Comparison of ENCODE assay signal across 8 mouse cellular contexts in genomic region chr13:23622861-23623450, GRCm38 (mm10). TPM values are rescaled to one million over a fixed set of nuclear protein-coding genes. Genes with fewer than 3 reads are reported as not detected.
DNase-seq lines count a peak whose midpoint lies in the region; ATAC-seq and TF ChIP-seq lines count a peak whose summit lies in the region.

No protein-coding gene starts in this region.

- peak overlapping the region; percentile 79; the same call in 1 of the 2 replicates for H3K27ac ChIP-seq in cerebellum, adult 2 months (ENCODE audit: insufficient read depth, low read length)
- H3K27ac ChIP-seq in forebrain, embryonic 11.5 days (ENCODE audit: low read depth, low read length) = peak overlapping the region; percentile 100; the same call in 1 of the 2 replicates
- peak overlapping the region; percentile 97 for H3K27ac ChIP-seq in intestine, embryonic 14.5 days (ENCODE audit: low read depth)
- H3K27ac ChIP-seq in lung, postnatal 0 days (ENCODE audit: low read length) = peak overlapping the region; percentile 89

- TF ChIP-seq POLR2A in cerebellum, adult 2 months (IDR thresholded peaks at IDR 0.05; ENCODE audit: borderline replicate concordance, insufficient read depth, low read length) = no peak

- no peak for TF ChIP-seq CTCF in cerebellum, adult 2 months (IDR thresholded peaks at IDR 0.05; ENCODE audit: borderline replicate concordance, insufficient read depth, low read depth, low read length)
- TF ChIP-seq CTCF in lung, postnatal 0 days (IDR thresholded peaks at IDR 0.05) = no peak

- WGBS in cerebellum, adult 2 months = 25% methylated on average over 7 of the region's 7 CpGs
- 28% methylated on average over 7 of the region's 7 CpGs for WGBS in forebrain, embryonic 11.5 days
- 26% methylated on average over 7 of the region's 7 CpGs for WGBS in intestine, embryonic 14.5 days
- 22% methylated on average over 7 of the region's 7 CpGs for WGBS in lung, postnatal 0 days

- peak overlapping the region; percentile 84 for H3K4me2 ChIP-seq in forebrain, embryonic 11.5 days (ENCODE audit: low read depth, low read length, severe bottlenecking)
- peak overlapping the region; percentile 90 for H3K4me2 ChIP-seq in intestine, embryonic 14.5 days (ENCODE audit: low read length)
- H3K4me2 ChIP-seq in lung, postnatal 0 days (replicated peaks; ENCODE audit: low read depth, low read length) = peak overlapping the region; percentile 94

- peaks cover 5% of the 10 kb centered on the region; the same call in 1 of the 2 replicates for H3K4me1 ChIP-seq in cerebellum, adult 2 months (ENCODE audit: control insufficient read depth, insufficient read depth, low read length)
- no peaks in the 10 kb centered on the region; the same call in 1 of the 2 replicates for H3K4me1 ChIP-seq in forebrain, embryonic 11.5 days (replicated peaks; ENCODE audit: control insufficient read depth, insufficient read depth, low read length)
- no peaks in the 10 kb centered on the region; the same call in 1 of the 2 replicates for H3K4me1 ChIP-seq in intestine, embryonic 14.5 days (replicated peaks; ENCODE audit: control insufficient read depth, insufficient read depth, low read length)
- H3K4me1 ChIP-seq in lung, postnatal 0 days (ENCODE audit: insufficient read depth, low read depth, low read length) = peaks cover 4% of the 10 kb centered on the region; the same call in 1 of the 2 replicates

- no peaks in the 10 kb centered on the region for H3K36me3 ChIP-seq in forebrain, embryonic 11.5 days (ENCODE audit: control insufficient read depth, insufficient read depth, low read length)
- no peaks in the 10 kb centered on the region for H3K36me3 ChIP-seq in intestine, embryonic 14.5 days (ENCODE audit: control insufficient read depth, insufficient read depth, low read length)
- H3K36me3 ChIP-seq in lung, postnatal 0 days (ENCODE audit: insufficient read depth, low read length) = no peaks in the 10 kb centered on the region

- H3K27me3 ChIP-seq in cerebellum, adult 2 months (ENCODE audit: control insufficient read depth, insufficient read depth, low read length) = no peaks in the 10 kb centered on the region
- H3K27me3 ChIP-seq in forebrain, embryonic 11.5 days (ENCODE audit: control insufficient read depth, insufficient read depth, low read length) = no peaks in the 10 kb centered on the region
- H3K27me3 ChIP-seq in intestine, embryonic 14.5 days (replicated peaks; ENCODE audit: control insufficient read depth, insufficient read depth, low read length) = no peaks in the 10 kb centered on the region
- H3K27me3 ChIP-seq in lung, postnatal 0 days (replicated peaks; ENCODE audit: insufficient read depth, low read length) = no peaks in the 10 kb centered on the region

- peak; percentile 20; the same call in 1 of the 2 replicates for TF ChIP-seq EP300 in lung, postnatal 0 days (IDR thresholded peaks at IDR 0.05)

- peak overlapping the region; percentile 97 for H3K9ac ChIP-seq in forebrain, embryonic 11.5 days (ENCODE audit: low read length)
- peak overlapping the region; percentile 94 for H3K9ac ChIP-seq in intestine, embryonic 14.5 days (ENCODE audit: low read length)
- H3K9ac ChIP-seq in lung, postnatal 0 days (replicated peaks; ENCODE audit: low read depth) = peak overlapping the region; percentile 44; the same call in 1 of the 2 replicates

- no peak for DNase-seq in cerebellum, adult 2 months
- DNase-seq in cerebellum, postnatal 4 days (ENCODE audit: low spot score in 2 of 2) = no peak
- peak; percentile 12 for DNase-seq in MN1 (ENCODE audit: low spot score)
- DNase-seq in forebrain, embryonic 11.5 days (ENCODE audit: low spot score) = no peak
- DNase-seq in intestine, embryonic 14.5 days (ENCODE audit: low spot score) = no peak
- peak; percentile 44 for DNase-seq in lung, postnatal 0 days (ENCODE audit: low spot score)
- peak; percentile 16 for DNase-seq in thymus, postnatal 25 days
- DNase-seq in adrenal gland, adult 18-20 months (ENCODE audit: low spot score in 2 of 2) = no peak

- no peaks in the 10 kb centered on the region for H3K9me3 ChIP-seq in forebrain, embryonic 11.5 days (ENCODE audit: control insufficient read depth, low read length)
- H3K9me3 ChIP-seq in intestine, embryonic 14.5 days (ENCODE audit: control insufficient read depth, low read length) = no peaks in the 10 kb centered on the region
- H3K9me3 ChIP-seq in lung, postnatal 0 days (ENCODE audit: low read length) = no peaks in the 10 kb centered on the region

- peak overlapping the region; percentile 48 for H3K4me3 ChIP-seq in cerebellum, adult 2 months (replicated peaks; ENCODE audit: insufficient read depth, low read depth, low read length)
- H3K4me3 ChIP-seq in forebrain, embryonic 11.5 days (ENCODE audit: low read depth, low read length) = peak overlapping the region; percentile 67
- peak overlapping the region; percentile 55 for H3K4me3 ChIP-seq in intestine, embryonic 14.5 days (ENCODE audit: low read depth, low read length)
- peak overlapping the region; percentile 69 for H3K4me3 ChIP-seq in lung, postnatal 0 days (ENCODE audit: low read depth, low read length)

- ATAC-seq in forebrain, embryonic 11.5 days (replicated peaks; ENCODE audit: low FRiP score) = no peak
- no peak for ATAC-seq in intestine, embryonic 14.5 days (replicated peaks; ENCODE audit: low FRiP score, low TSS enrichment, low read depth)
- no peak for ATAC-seq in lung, postnatal 0 days

RNA-seq across cellular contexts. Expression of gene Hist1h1e, which starts 0.6 kb away (rescaled TPM):
- 4.1 and 6.1 TPM in 2 replicates for polyA plus RNA-seq in cerebellum, adult 2 months (2012; rRNA removed)
- 27.3 and 27.7 TPM in 2 replicates for polyA plus RNA-seq in forebrain, embryonic 11.5 days (2014; fragmentation: Nextera tagmentation; extraction: Ambion mirVana)
- 16.6 and 19.2 TPM in 2 replicates for polyA plus RNA-seq in intestine, embryonic 14.5 days (2014; fragmentation: Nextera tagmentation; extraction: Ambion mirVana)
- polyA plus RNA-seq in lung, postnatal 0 days (2015; fragmentation: Nextera tagmentation; extraction: Ambion mirVana) = 7.8 and 9.9 TPM in 2 replicates
- 10 to 100 TPM; 33.6 to 39.8 TPM for total RNA-seq in adrenal gland, adult 18-20 months (2021)

RNA-seq across cellular contexts. Expression of gene Hist1h2be, which starts 2.0 kb away (rescaled TPM):
- polyA plus RNA-seq in cerebellum, adult 2 months (2012; rRNA removed) = 4.2 and 5.5 TPM in 2 replicates
- polyA plus RNA-seq in forebrain, embryonic 11.5 days (2014; fragmentation: Nextera tagmentation; extraction: Ambion mirVana) = 4.0 and 4.6 TPM in 2 replicates
- 1.5 and 1.9 TPM in 2 replicates for polyA plus RNA-seq in intestine, embryonic 14.5 days (2014; fragmentation: Nextera tagmentation; extraction: Ambion mirVana)
- polyA plus RNA-seq in lung, postnatal 0 days (2015; fragmentation: Nextera tagmentation; extraction: Ambion mirVana) = 0.44 and 0.86 TPM in 2 replicates
- 10 to 100 TPM in 1 of 2 experiments, 1 to 10 TPM in 1; 9.3 to 13.3 TPM for total RNA-seq in adrenal gland, adult 18-20 months (2021)

RNA-seq across cellular contexts. Expression of gene Hist1h4d, which starts 41.6 kb away (rescaled TPM):
- 5.8 and 8.0 TPM in 2 replicates for polyA plus RNA-seq in cerebellum, adult 2 months (2012; rRNA removed)
- polyA plus RNA-seq in forebrain, embryonic 11.5 days (2014; fragmentation: Nextera tagmentation; extraction: Ambion mirVana) = 132 and 133 TPM in 2 replicates
- 111 and 114 TPM in 2 replicates for polyA plus RNA-seq in intestine, embryonic 14.5 days (2014; fragmentation: Nextera tagmentation; extraction: Ambion mirVana)
- polyA plus RNA-seq in lung, postnatal 0 days (2015; fragmentation: Nextera tagmentation; extraction: Ambion mirVana) = 31.4 and 36.9 TPM in 2 replicates
- total RNA-seq in adrenal gland, adult 18-20 months (2021) = 100 to 1,000 TPM; 125 to 153 TPM

RNA-seq across cellular contexts. Expression of gene Hist1h3d, which starts 47.4 kb away (rescaled TPM):
- 2.0 and 2.8 TPM in 2 replicates for polyA plus RNA-seq in cerebellum, adult 2 months (2012; rRNA removed)
- 11.9 and 13.9 TPM in 2 replicates for polyA plus RNA-seq in forebrain, embryonic 11.5 days (2014; fragmentation: Nextera tagmentation; extraction: Ambion mirVana)
- 9.6 and 12.5 TPM in 2 replicates for polyA plus RNA-seq in intestine, embryonic 14.5 days (2014; fragmentation: Nextera tagmentation; extraction: Ambion mirVana)
- polyA plus RNA-seq in lung, postnatal 0 days (2015; fragmentation: Nextera tagmentation; extraction: Ambion mirVana) = 0.62 and 1.3 TPM in 2 replicates
- 1 to 10 TPM; 3.2 to 3.9 TPM for total RNA-seq in adrenal gland, adult 18-20 months (2021)

RNA-seq across cellular contexts. Expression of gene Hist1h2ad, which starts 48.8 kb away (rescaled TPM):
- polyA plus RNA-seq in cerebellum, adult 2 months (2012; rRNA removed) = 1.2 and 1.9 TPM in 2 replicates
- 2.5 and 3.0 TPM in 2 replicates for polyA plus RNA-seq in forebrain, embryonic 11.5 days (2014; fragmentation: Nextera tagmentation; extraction: Ambion mirVana)
- polyA plus RNA-seq in intestine, embryonic 14.5 days (2014; fragmentation: Nextera tagmentation; extraction: Ambion mirVana) = 2.2 and 4.2 TPM in 2 replicates
- 0.49 and 0.57 TPM in 2 replicates for polyA plus RNA-seq in lung, postnatal 0 days (2015; fragmentation: Nextera tagmentation; extraction: Ambion mirVana)
- 1 to 10 TPM; 5.6 to 6.1 TPM for total RNA-seq in adrenal gland, adult 18-20 months (2021)

Comparison
In these comparisons a context has a peak if more than half of its experiments do, and no peak if none do; other contexts are left out.
1. DNase-seq: peak in MN1 (single experiment), lung, postnatal 0 days (single experiment) and thymus, postnatal 25 days (single experiment); none in cerebellum, adult 2 months (0 of 2), cerebellum, postnatal 4 days (0 of 2), forebrain, embryonic 11.5 days (single experiment), intestine, embryonic 14.5 days (single experiment) and adrenal gland, adult 18-20 months (0 of 2).
2. H3K9ac ChIP-seq: peak in every context shown above with its lines; median percentile 97 in forebrain, embryonic 11.5 days; 94 in intestine, embryonic 14.5 days; 44 in lung, postnatal 0 days.
3. Peak in every context shown above with its lines, with median percentiles within 50 percentile points of each other: H3K27ac ChIP-seq, H3K4me3 ChIP-seq and H3K4me2 ChIP-seq.